Mouse (Mus musculus): ENCODE measurements around the gene Pip5k1b. TPM values are rescaled to one million over a fixed set of nuclear protein-coding genes. Genes with fewer than 3 reads are reported as not detected.
"Not testable (repeated sequence)": the region's sequence is repeated elsewhere in the genome, so short reads cannot be mapped to it uniquely, and the experiment has no call there.

The Pip5k1b gene
- polyA plus RNA-seq, 1 experiment from 2014 or later: 2.3 TPM

DNA sequence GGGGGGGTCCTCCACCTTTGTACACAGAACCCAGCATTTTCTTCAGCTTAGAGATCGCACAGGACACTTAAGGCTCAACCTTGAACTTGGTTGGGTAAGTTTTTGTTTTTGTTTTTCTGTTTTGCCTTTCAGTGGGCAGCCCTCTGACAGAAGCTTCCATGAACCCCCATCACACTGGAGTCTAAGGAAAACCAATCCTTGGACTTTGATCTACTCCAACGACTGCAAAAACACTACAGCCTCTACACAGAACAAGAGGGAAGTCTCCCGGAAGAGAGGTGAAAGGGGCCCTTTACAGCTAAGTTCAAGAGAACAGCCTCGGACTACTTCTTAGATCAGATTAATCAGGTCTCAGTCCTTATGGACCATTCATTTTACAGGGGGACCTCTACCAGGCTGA lies 1.2 kb downstream of the Pip5k1b start:
- no peak for ATAC-seq (ENCODE audit: low FRiP score)
- H3K9ac ChIP-seq: no peak overlapping the region

DNA sequence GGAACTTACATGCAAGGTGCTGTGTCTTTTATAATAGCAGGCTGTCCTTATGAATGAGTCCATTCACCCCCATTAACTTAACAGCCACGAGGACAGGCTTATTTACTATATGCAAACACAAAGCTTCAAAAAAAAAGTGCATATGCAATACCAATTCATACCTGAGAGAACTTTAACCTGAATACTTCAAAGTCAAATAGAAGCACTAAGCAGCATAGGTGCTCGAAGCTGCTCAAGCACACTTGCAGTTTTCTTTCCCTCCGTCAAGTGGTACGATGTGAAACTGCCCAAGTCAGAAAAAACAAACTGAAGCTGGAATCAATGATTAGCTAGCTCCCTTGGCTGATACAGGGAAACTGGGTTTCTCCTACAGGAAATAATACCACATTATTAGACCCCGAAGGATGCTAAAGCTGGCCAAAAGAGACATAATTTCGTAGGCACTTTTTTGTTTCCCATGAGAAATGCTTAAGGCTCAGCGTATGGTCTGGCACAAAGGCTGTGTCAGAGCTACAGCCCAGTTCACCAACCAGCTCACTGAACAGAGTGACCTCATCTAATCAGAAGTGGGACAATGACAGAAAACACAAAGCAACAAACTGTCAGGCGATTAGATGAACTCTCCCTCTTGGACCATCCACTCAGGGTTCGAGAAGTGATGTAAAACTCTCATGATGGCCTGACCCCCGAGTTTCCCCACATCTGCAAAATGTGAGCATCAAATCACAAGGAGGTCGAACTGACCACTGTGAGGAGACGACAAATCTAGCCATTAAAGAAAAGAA lies 2.2 kb downstream of the Pip5k1b start:
- Histone ChIP-seq H3K9ac (no peak overlapping the region), H3K27ac (no peak overlapping the region), H3K4me3 (no peak overlapping the region), H3K9me3 (replicated peaks) (no peaks in the 10 kb centered on the region), H3K4me1 (peaks cover 27% of the 10 kb centered on the region), H3K27me3 (peaks cover 26% of the 10 kb centered on the region), H3K4me2 (replicated peaks) (no peak overlapping the region), H3K36me3 (no peaks in the 10 kb centered on the region)
- 59% methylated on average over 12 of the region's 12 CpGs for WGBS
- no peak for ATAC-seq (ENCODE audit: low FRiP score)

More for the DNA sequence above, 1.2 kb downstream of the Pip5k1b start:
- whole genome bisulfite sequencing: 22% methylated on average over 4 of the region's 4 CpGs
- peaks cover 26% of the 10 kb centered on the region for H3K27me3 ChIP-seq
- peak overlapping the region; percentile 82; the same call in 1 of the 2 replicates for H3K4me3 ChIP-seq
- peak overlapping the region; percentile 96 for H3K4me2 ChIP-seq (replicated peaks)
- H3K36me3 ChIP-seq: no peaks in the 10 kb centered on the region
- H3K4me1 ChIP-seq: peaks cover 27% of the 10 kb centered on the region
- no peaks in the 10 kb centered on the region for H3K9me3 ChIP-seq (replicated peaks)
- H3K27ac ChIP-seq: no peak overlapping the region

DNA sequence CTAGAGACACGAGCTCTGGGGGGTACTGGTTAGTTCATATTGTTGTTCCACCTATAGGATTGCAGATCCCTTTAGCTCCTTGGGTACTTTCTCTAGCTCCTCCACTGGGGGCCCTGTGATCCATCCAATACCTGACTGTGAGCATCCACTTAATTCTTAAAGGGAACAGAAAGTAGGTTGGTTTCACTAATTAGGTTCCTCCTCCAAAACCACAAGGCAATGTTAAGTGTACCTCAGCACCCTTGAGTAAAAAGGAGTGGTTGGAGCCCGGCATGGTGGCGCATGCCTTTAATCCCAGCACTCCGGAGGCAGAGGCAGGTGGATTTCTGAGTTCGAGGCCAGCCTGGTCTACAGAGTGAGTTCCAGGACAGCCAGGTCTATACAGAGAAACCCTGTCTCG lies 3.0 kb downstream of the Pip5k1b start:
- 87% methylated on average over 6 of the region's 6 CpGs for WGBS
- not testable (repeated sequence) for H3K27ac ChIP-seq; H3K4me3 ChIP-seq; H3K9ac ChIP-seq; H3K9me3 ChIP-seq (replicated peaks); H3K36me3 ChIP-seq; ATAC-seq (ENCODE audit: low FRiP score); H3K4me2 ChIP-seq (replicated peaks)
- H3K4me1 ChIP-seq: peaks cover 26% of the 10 kb centered on the region
- peaks cover 24% of the 10 kb centered on the region for H3K27me3 ChIP-seq

DNA sequence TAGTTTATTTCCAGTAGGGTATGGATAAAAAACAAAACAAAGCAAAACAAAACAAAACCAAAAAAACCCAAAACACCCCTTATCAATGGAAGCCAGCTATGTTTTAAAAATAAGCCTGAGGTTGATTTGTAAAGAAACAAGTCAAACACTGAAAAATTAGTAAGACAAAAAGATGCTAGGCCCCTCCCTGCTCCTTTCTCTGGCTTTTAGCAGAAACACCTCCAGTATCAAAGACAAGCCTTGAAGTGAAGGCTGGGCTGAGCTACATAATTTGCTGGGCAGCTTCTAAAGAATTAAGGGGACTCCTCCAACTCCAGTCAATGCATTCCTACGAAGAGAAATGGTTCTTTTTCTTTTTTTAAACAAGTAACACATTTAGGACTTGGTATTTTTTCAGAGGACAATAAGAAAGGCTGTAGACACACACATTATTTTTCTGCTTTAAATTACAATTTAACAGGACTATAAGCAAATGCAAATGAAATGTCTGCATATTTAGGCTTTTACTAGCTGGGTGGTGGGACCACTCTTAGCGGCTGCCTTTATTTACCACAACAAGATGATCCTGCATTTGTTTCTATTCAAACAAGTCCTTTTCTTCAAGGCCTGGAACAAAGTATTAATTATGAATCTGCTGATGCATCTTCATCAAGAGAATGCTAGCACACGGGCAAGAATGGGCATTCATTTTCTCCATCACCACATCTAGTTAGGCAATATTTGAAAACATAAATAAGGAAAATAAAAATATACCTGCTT lies 4.3 kb downstream of the Pip5k1b start:
- Histone ChIP-seq H3K36me3 (no peaks in the 10 kb centered on the region), H3K4me3 (no peak overlapping the region), H3K27ac (no peak overlapping the region), H3K27me3 (peaks cover 12% of the 10 kb centered on the region), H3K9ac (no peak overlapping the region), H3K4me2 (replicated peaks) (no peak overlapping the region), H3K9me3 (replicated peaks) (no peaks in the 10 kb centered on the region; the same call in 1 of the 2 replicates), H3K4me1 (peaks cover 13% of the 10 kb centered on the region)
- 48% methylated on average over 3 of the region's 3 CpGs for WGBS
- ATAC-seq (ENCODE audit: low FRiP score): no peak

DNA sequence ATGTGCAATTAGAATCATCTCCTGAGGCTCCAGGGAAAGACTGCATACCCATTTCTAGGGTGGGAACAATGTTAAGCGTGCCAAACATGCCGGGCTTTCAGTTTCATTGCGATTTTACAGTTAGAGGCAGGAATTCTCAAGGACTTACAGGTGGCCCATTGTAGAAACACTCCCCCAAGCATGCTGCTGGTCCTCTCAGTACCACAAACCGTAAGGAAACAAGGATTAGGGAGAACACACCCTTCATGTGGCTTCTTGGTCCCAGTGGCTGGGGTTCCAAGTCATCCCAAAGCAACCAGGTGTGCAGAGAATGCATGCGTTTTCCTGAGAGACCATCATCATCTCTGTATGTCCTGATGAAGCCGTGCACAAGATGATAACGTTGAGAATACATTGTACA lies 4.9 kb downstream of the Pip5k1b start:
- Histone ChIP-seq H3K27ac (no peak overlapping the region), H3K36me3 (no peaks in the 10 kb centered on the region), H3K9me3 (replicated peaks) (no peaks in the 10 kb centered on the region; the same call in 1 of the 2 replicates), H3K4me2 (replicated peaks) (no peak overlapping the region), H3K4me1 (peaks cover 11% of the 10 kb centered on the region; the same call in 1 of the 2 replicates), H3K4me3 (no peak overlapping the region), H3K9ac (no peak overlapping the region), H3K27me3 (peaks cover 10% of the 10 kb centered on the region)
- no peak for ATAC-seq (ENCODE audit: low FRiP score)
- 74% methylated on average over 7 of the region's 7 CpGs for WGBS

DNA sequence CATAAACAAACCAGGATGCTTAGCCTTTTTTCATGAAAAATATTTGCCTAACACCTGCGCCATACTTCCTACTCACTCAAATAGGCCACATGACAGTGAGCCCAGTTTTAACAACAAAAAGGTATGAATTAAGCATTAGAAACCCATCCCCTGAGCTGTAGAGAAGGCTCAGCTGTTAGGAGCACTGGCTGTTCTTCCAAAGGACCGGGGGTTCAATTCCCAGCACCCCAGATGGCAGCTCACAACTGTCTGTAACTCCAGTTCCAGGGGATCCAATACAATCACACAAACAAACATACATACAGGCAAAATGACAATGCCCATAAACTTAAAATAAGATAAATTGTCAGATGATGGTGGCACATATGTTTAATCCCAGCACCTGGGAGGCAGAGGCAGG lies 5.7 kb downstream of the Pip5k1b start:
- Histone ChIP-seq H3K27me3 (peaks cover 6% of the 10 kb centered on the region; the same call in 1 of the 2 replicates), H3K9me3 (replicated peaks) (no peaks in the 10 kb centered on the region; the same call in 1 of the 2 replicates), H3K27ac (no peak overlapping the region), H3K4me3 (no peak overlapping the region), H3K4me2 (replicated peaks) (no peak overlapping the region), H3K9ac (no peak overlapping the region), H3K36me3 (no peaks in the 10 kb centered on the region), H3K4me1 (peaks cover 5% of the 10 kb centered on the region; the same call in 1 of the 2 replicates)
- 86% methylated on average over 2 of the region's 2 CpGs for WGBS
- no peak for ATAC-seq (ENCODE audit: low FRiP score)

DNA sequence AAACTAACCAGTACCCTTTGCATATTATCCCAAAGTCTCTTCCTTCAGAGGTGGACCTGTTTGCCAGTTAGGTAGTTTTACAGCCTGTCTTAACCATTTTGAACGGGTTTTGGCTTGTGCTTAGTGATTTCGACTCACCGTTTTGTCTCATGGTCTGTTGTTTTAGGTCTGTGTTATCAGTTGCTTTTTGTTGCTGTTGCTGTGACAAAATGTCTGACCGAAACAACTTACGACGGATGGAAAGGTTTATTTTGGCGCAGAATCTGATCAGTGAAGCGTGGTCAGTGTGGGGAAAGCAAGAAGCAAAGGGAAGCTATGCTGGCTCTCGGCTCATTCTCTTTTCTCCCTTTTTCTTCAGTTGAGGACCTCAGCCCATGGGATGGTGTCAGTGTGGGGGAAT lies 7.3 kb downstream of the Pip5k1b start:
- no peak for ATAC-seq (ENCODE audit: low FRiP score)
- Histone ChIP-seq H3K36me3 (no peaks in the 10 kb centered on the region), H3K9ac (no peak overlapping the region), H3K9me3 (replicated peaks) (no peaks in the 10 kb centered on the region; the same call in 1 of the 2 replicates), H3K4me1 (no peaks in the 10 kb centered on the region), H3K4me2 (replicated peaks) (no peak overlapping the region), H3K27ac (no peak overlapping the region), H3K4me3 (no peak overlapping the region), H3K27me3 (no peaks in the 10 kb centered on the region; the same call in 1 of the 2 replicates)
- 97% methylated on average over 9 of the region's 9 CpGs for WGBS

DNA sequence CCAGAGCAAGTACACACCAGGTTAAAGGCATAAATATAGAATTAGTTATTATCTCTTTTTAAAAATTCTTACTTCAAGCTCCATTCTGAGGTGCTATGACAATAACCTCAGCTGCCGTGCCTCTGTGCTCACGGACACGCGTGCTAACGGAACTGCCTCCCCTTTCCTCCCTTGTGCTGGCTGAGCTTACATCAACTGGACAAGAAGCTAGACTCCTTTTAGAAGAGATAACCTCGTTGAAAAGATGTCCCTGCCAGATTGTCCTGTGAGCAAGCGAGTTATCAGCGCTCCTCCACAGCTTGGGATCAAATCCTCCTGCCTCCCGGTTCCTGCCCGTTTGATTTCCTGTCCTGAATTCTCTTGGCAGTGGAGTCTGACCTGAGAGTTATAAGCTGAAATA lies 9.5 kb downstream of the Pip5k1b start:
- WGBS: 88% methylated on average over 10 of the region's 10 CpGs
- H3K9ac ChIP-seq: no peak overlapping the region

DNA sequence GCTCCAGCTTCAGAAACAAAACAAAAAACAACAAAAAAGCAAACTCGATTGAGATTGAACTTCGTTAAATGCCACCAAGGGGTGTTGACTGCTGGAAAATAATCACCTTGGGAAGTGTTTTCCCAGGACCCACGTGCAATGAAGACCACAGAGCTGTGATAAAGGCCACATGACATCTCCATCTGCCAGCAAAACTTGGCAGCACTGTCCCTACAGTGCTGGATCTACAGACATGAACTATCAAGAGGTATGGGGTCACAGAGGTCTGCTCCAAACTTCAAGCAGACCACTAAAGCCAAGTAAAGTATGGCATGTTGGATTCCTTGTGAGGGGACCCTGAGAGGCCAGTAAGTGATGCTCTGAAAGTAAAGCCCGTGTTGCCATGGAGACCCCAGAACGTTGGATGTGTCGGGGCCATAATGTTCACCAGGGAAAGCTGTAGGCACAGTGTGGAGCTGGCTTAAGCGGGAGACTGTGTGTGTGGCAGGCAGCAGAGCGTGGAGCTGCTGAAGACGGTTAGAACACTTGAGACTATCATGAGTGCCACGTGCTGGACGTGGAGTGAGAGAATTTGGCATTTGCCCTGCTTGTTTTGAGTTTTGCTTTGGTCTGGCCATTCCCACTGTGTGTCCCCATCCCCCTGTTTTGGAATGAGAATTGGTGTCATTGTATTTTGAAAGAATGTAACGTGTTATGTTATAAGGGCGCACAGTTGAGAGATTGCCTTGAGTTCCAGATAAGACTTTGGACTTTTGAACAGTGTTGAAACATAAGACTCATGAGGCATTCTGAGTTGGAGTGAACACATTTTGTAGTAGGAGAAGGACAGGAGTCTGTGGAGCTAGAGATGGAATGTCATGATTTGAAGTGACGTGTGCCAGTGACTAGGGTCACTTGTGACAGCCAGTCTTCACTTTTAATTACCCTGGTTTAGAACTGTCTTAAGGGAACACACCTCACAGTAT lies 12.0 kb downstream of the Pip5k1b start:
- WGBS: 82% methylated on average over 14 of the region's 14 CpGs
- H3K9ac ChIP-seq: no peak overlapping the region
- ATAC-seq (ENCODE audit: low FRiP score): no peak
- H3K36me3 ChIP-seq: no peaks in the 10 kb centered on the region
- no peaks in the 10 kb centered on the region; the same call in 1 of the 2 replicates for H3K9me3 ChIP-seq (replicated peaks)
- H3K27me3 ChIP-seq: no peaks in the 10 kb centered on the region
- H3K4me3 ChIP-seq: no peak overlapping the region
- H3K4me2 ChIP-seq (replicated peaks): no peak overlapping the region
- H3K4me1 ChIP-seq: no peaks in the 10 kb centered on the region
- H3K27ac ChIP-seq: no peak overlapping the region

More for the DNA sequence above, 9.5 kb downstream of the Pip5k1b start:
- Histone ChIP-seq H3K4me1 (no peaks in the 10 kb centered on the region), H3K36me3 (no peaks in the 10 kb centered on the region), H3K27me3 (no peaks in the 10 kb centered on the region), H3K4me3 (no peak overlapping the region), H3K9me3 (replicated peaks) (no peaks in the 10 kb centered on the region; the same call in 1 of the 2 replicates), H3K4me2 (replicated peaks) (no peak overlapping the region), H3K27ac (no peak overlapping the region)
- ATAC-seq (ENCODE audit: low FRiP score): no peak

DNA sequence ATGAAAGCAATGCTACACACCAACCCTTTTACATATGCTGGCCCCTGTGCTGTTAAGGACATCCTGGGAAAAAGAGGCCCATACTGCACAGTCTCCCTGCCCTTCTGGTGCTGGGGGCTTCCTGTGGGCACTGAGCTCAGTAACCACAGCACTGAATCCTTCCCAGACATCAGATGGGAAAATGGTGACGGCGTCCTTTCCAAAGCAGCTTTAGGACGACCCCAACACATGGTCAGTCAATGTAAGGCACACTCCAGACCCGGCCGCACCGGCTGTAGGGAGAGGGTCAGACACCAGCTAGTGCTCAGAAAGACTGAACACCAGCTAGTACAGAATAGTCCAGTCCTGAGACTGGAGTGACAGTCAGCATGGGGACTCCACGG lies 13.4 kb downstream of the Pip5k1b start:
- H3K27me3 ChIP-seq: no peaks in the 10 kb centered on the region
- H3K9me3 ChIP-seq (replicated peaks): no peaks in the 10 kb centered on the region
- H3K27ac ChIP-seq: no peak overlapping the region
- no peaks in the 10 kb centered on the region for H3K4me1 ChIP-seq
- no peak overlapping the region for H3K9ac ChIP-seq
- ATAC-seq (ENCODE audit: low FRiP score): no peak
- no peak overlapping the region for H3K4me3 ChIP-seq
- 91% methylated on average over 7 of the region's 7 CpGs for WGBS
- no peaks in the 10 kb centered on the region for H3K36me3 ChIP-seq
- no peak overlapping the region for H3K4me2 ChIP-seq (replicated peaks)

DNA sequence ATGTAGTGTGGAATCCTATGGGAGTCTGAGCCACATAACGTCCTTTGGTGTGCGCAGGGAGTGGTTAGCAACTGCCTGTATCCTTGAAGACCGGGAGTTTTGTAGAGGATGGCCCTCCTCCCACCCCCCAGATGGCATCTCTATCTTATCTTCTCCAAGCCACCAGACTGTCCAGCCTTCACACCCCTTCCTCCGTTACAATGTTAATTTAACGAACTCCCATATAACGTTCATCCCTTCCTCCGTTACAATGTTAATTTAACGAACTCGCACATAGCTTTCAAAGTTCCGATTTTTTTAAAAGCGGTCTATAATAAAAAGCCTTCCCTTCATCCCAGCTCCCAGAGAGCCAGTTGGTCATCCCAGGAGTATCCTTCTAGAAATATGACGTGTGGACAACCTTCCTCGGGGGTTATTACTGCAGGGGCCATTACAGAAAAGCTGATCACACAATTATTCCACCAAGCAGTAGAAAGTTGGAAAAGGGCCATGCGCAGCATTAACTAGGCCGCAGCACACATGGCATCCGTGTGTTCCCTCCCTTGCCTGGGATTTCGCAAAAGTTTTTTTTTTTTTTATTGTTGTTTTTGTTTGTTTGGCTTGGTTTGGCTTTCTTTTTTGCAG lies 13.9 kb downstream of the Pip5k1b start:
- Histone ChIP-seq H3K9ac (no peak overlapping the region), H3K36me3 (no peaks in the 10 kb centered on the region), H3K27me3 (no peaks in the 10 kb centered on the region), H3K4me1 (no peaks in the 10 kb centered on the region), H3K9me3 (replicated peaks) (no peaks in the 10 kb centered on the region), H3K4me3 (no peak overlapping the region), H3K4me2 (replicated peaks) (no peak overlapping the region), H3K27ac (no peak overlapping the region)
- no peak for ATAC-seq (ENCODE audit: low FRiP score)
- WGBS: 93% methylated on average over 17 of the region's 17 CpGs
